Mouse (Mus musculus) MEL (cell line): ENCODE results near the gene Tbc1d13.

Source experiments
- CHD1 ChIP-seq: IDR thresholded peaks from 2 replicates; pipeline ENCODE4 v1.6.1; 2012; ENCODE audit warnings: low read depth, mild to moderate bottlenecking, inconsistent platforms, low read length, improper control_type of control experiment
- CHD2 ChIP-seq: IDR thresholded peaks from 2 replicates; pipeline ENCODE4 v1.6.1; 2011; ENCODE audit warnings: low read length, improper control_type of control experiment
- CTCF ChIP-seq, 3 experiments: IDR thresholded peaks in 2 of 3; conservative IDR thresholded peaks in 1 of 3; 2 replicates each; pipeline ENCODE4 v1.5.1; 2011 to 2012; ENCODE audit warnings: low read length in 3 of 3, low read depth in 2 of 3, mild to moderate bottlenecking in 2 of 3, improper control_type of control experiment in 1 of 3, inconsistent platforms in 1 of 3, mixed read lengths in 1 of 3, moderate library complexity in 1 of 3; ENCODE audit not compliant: control insufficient read depth in 1 of 3, insufficient read depth in 1 of 3, poor library complexity in 1 of 3, severe bottlenecking in 1 of 3
- E2F4 ChIP-seq: IDR thresholded peaks from 2 replicates; pipeline ENCODE4 v1.6.1; 2011; ENCODE audit warnings: low read depth, low read length, improper control_type of control experiment, borderline replicate concordance
- GATA1 ChIP-seq: IDR thresholded peaks from 2 replicates; pipeline ENCODE4 v1.6.1; 2011; ENCODE audit warnings: low read depth, low read length, improper control_type of control experiment
- KAT2A ChIP-seq: conservative IDR thresholded peaks from 2 replicates; pipeline ENCODE4 v1.6.1; 2012; ENCODE audit warnings: low read depth, low read length, improper control_type of control experiment, inconsistent platforms
- MAX ChIP-seq: IDR thresholded peaks from 2 replicates; pipeline ENCODE4 v1.6.1; 2011; ENCODE audit warnings: low read length, improper control_type of control experiment
- MEF2A ChIP-seq: IDR thresholded peaks from 2 replicates; pipeline ENCODE4 v1.6.1; 2014; ENCODE audit warnings: low read depth, mild to moderate bottlenecking, inconsistent platforms, low read length, improper control_type of control experiment; ENCODE audit not compliant: poor library complexity, insufficient replicate concordance, severe bottlenecking; ENCODE audit errors: extremely low read depth
- NELFE ChIP-seq: IDR thresholded peaks from 2 replicates; pipeline ENCODE4 v1.6.1; 2011; ENCODE audit warnings: low read depth, low read length, improper control_type of control experiment
- POLR2A ChIP-seq, 2 experiments: IDR thresholded peaks; 2 replicates each; pipeline ENCODE4 v1.6.1; 2011 to 2012; ENCODE audit warnings: low read length in 2 of 2, mild to moderate bottlenecking in 2 of 2, control low read depth in 1 of 2, improper control_type of control experiment in 1 of 2, low read depth in 1 of 2, moderate library complexity in 1 of 2; ENCODE audit not compliant: control insufficient read depth in 1 of 2, insufficient read depth in 1 of 2, poor library complexity in 1 of 2
- UBTF ChIP-seq: IDR thresholded peaks from 2 replicates; pipeline ENCODE4 v1.6.1; 2012; ENCODE audit warnings: low read depth, mild to moderate bottlenecking, inconsistent platforms, low read length, improper control_type of control experiment, moderate library complexity, borderline replicate concordance; ENCODE audit not compliant: insufficient read depth
- ZNF384 ChIP-seq: IDR thresholded peaks from 2 replicates; pipeline ENCODE4 v1.6.1; 2012; ENCODE audit warnings: low read depth, mild to moderate bottlenecking, inconsistent platforms, low read length, improper control_type of control experiment

GRCm38 (mm10) chr2:30147466-30147865, 13.9 kb downstream of the Tbc1d13 start:
- TF ChIP-seq CTCF (IDR thresholded peaks at IDR 0.05 in 2 of 3, conservative IDR thresholded peaks at IDR 0.05 in 1 of 3; ENCODE audit: control insufficient read depth in 1 of 3, insufficient read depth in 1 of 3, low read depth in 2 of 3, low read length in 3 of 3, poor library complexity in 1 of 3, severe bottlenecking in 1 of 3) (no peak), GATA1 (no peak), NELFE (no peak), POLR2A (IDR thresholded peaks at IDR 0.05; ENCODE audit: control insufficient read depth in 1 of 2, insufficient read depth in 1 of 2, low read depth in 1 of 2, low read length in 2 of 2, poor library complexity in 1 of 2) (no peak), CHD2 (no peak), ZNF384 (no peak), E2F4 (no peak), MEF2A (no peak), MAX (no peak), UBTF (no peak), KAT2A (no peak), CHD1 (no peak)
